In the genomic region with DNA sequence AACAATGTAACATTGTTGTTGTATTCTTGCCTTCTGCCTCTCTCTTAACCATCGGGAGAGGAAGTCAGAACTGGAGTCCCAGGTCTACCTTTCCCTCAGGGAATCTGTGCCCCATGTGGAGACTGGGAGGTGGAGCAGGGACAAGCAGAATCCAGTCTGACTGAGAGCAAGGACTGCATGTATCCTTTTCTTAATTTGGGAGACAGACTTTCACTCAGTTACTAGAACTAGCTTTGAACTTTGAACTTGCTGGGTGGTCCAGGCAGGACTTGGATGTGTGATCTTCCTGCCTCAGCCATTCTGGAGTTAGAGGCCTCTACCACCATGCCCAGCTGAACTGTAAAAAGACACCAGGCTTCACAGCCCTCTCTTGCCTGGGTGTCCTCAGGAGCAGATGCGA, we compare ENCODE assay signal across 18 mouse cellular contexts.
"Had no signal": no experiment of that assay in that cellular context is flagged by ENCODE, and none has a peak within 500 bp of the region (broad histone marks: within the 10 kb centered on the region; RNA-seq: fewer than 3 reads in every experiment).

No protein-coding gene starts in this region.

- H3K27ac ChIP-seq: midbrain, embryonic 10.5 days; midbrain, embryonic 12.5 days; neural tube, embryonic 13.5 days; neural tube, embryonic 15.5 days; stomach, embryonic 15.5 days; stomach, postnatal 0 days had no signal

- H3K36me3 ChIP-seq: midbrain, embryonic 10.5 days; midbrain, embryonic 12.5 days; neural tube, embryonic 13.5 days; neural tube, embryonic 15.5 days; stomach, embryonic 15.5 days had no signal

- H3K4me2 ChIP-seq: lung, embryonic 14.5 days; midbrain, embryonic 12.5 days; neural tube, embryonic 13.5 days; neural tube, embryonic 15.5 days; stomach, embryonic 15.5 days had no signal

- DNase-seq: lung, adult 18-20 months; lung, embryonic 14.5 days; lung, postnatal 10 days; lung, postnatal 4 days; midbrain, embryonic 14.5 days; retina, postnatal 1 day; right cerebral cortex, postnatal 14 days; thymus, adult 2 months; thymus, postnatal 25 days; thymus, postnatal 4 days had no signal

- H3K4me1 ChIP-seq: neural tube, embryonic 15.5 days had no signal

- H3K9ac ChIP-seq: lung, embryonic 14.5 days; midbrain, embryonic 12.5 days; neural tube, embryonic 13.5 days; neural tube, embryonic 15.5 days; stomach, embryonic 15.5 days had no signal

- H3K4me3 ChIP-seq: midbrain, embryonic 10.5 days; midbrain, embryonic 12.5 days; myocyte; neural tube, embryonic 13.5 days; neural tube, embryonic 15.5 days; stomach, embryonic 15.5 days had no signal

- H3K9me3 ChIP-seq: midbrain, embryonic 10.5 days; midbrain, embryonic 12.5 days; neural tube, embryonic 13.5 days; neural tube, embryonic 15.5 days; stomach, embryonic 15.5 days had no signal

- ATAC-seq: midbrain, embryonic 16.5 days had no signal
